Mouse (Mus musculus) gonadal fat pad, adult 2 months (tissue): Measurements from ENCODE around the gene Taar2. TPM values are rescaled to one million over a fixed set of nuclear protein-coding genes. Genes with fewer than 3 reads are reported as not detected.

Source experiments
- DNase-seq: peaks from one replicate; pipeline ENCODE4 v3.0.0-alpha.2; 2012; ENCODE audit warnings: low read depth
- polyA plus RNA-seq: library from polyadenylated mRNA; depleted of rRNA; stranded (reverse); fragments of >200 nt; gene quantifications from 2 replicates; pipeline ENCODE4 v1.2.3, GENCODE M21; 2012; rRNA removed

The Taar2 gene
- polyA plus RNA-seq = not detected in 2 replicates

GRCm38 (mm10) chr10:23938312-23938711 lies at the start of gene Taar2:
Gene Taar2 (plus strand): TSS chr10:23938572.
- DNase-seq = no peak

GRCm38 (mm10) chr10:23892987-23893386 lies 45.4 kb upstream of the Taar2 start:
- peak; percentile 55 for DNase-seq

- DNase-seq = no peak
These were observed 43.6 kb upstream of the Taar2 start, which contains the start of gene Vnn1 for GRCm38 (mm10) chr10:23894601-23895349. Gene Vnn1 (plus strand): TSS chr10:23894688.

- no peak for DNase-seq
These were observed 43.0 kb upstream of the Taar2 start for GRCm38 (mm10) chr10:23895376-23895775.

- DNase-seq = no peak
These were observed 37.3 kb upstream of the Taar2 start for GRCm38 (mm10) chr10:23901119-23901518.

- no peak for DNase-seq
These were observed 32.7 kb upstream of the Taar2 start for GRCm38 (mm10) chr10:23905661-23906060.

- DNase-seq = no peak
These were observed 18.3 kb upstream of the Taar2 start, which contains the start of gene Taar1 for GRCm38 (mm10) chr10:23920056-23920455. Gene Taar1 (plus strand): TSS chr10:23920356.

GRCm38 (mm10) chr10:23922468-23922867 lies 15.9 kb upstream of the Taar2 start:
- DNase-seq = no peak

GRCm38 (mm10) chr10:23923941-23924340 lies 14.4 kb upstream of the Taar2 start:
- no peak for DNase-seq

- DNase-seq = no peak
These were observed 759 bp upstream of the Taar2 start for GRCm38 (mm10) chr10:23937613-23938012.

GRCm38 (mm10) chr10:23942465-23942864 lies 4.1 kb downstream of the Taar2 start:
- DNase-seq = no peak

- no peak for DNase-seq
These were observed 9.7 kb downstream of the Taar2 start for GRCm38 (mm10) chr10:23948026-23948425.

- no peak for DNase-seq
These were observed 11.2 kb downstream of the Taar2 start, which contains the start of gene Taar3 for GRCm38 (mm10) chr10:23949508-23950005. Gene Taar3 (plus strand): TSS chr10:23949558.

- no peak for DNase-seq
These were observed 13.3 kb downstream of the Taar2 start for GRCm38 (mm10) chr10:23951714-23952113.

GRCm38 (mm10) chr10:23959071-23959470 lies 20.7 kb downstream of the Taar2 start:
- peak; percentile 80 for DNase-seq

GRCm38 (mm10) chr10:23960444-23960915 lies 22.1 kb downstream of the Taar2 start, which contains the start of gene Taar4:
Gene Taar4 (plus strand): TSS chr10:23960494.
- DNase-seq = no peak

- no peak for DNase-seq
These were observed 25.1 kb downstream of the Taar2 start for GRCm38 (mm10) chr10:23963444-23963843.

GRCm38 (mm10) chr10:23964921-23965610 lies 26.7 kb downstream of the Taar2 start:
- no peak for DNase-seq

- no peak for DNase-seq
These were observed 32.3 kb downstream of the Taar2 start, which contains the start of gene Taar5 for GRCm38 (mm10) chr10:23970656-23971165. Gene Taar5 (plus strand): TSS chr10:23970706.

- DNase-seq = no peak
These were observed 32.9 kb downstream of the Taar2 start for GRCm38 (mm10) chr10:23971256-23971655.

GRCm38 (mm10) chr10:23977958-23978357 lies 39.6 kb downstream of the Taar2 start:
- DNase-seq = no peak
